Mouse (Mus musculus): ENCODE data around the gene Dok4.

DNA sequence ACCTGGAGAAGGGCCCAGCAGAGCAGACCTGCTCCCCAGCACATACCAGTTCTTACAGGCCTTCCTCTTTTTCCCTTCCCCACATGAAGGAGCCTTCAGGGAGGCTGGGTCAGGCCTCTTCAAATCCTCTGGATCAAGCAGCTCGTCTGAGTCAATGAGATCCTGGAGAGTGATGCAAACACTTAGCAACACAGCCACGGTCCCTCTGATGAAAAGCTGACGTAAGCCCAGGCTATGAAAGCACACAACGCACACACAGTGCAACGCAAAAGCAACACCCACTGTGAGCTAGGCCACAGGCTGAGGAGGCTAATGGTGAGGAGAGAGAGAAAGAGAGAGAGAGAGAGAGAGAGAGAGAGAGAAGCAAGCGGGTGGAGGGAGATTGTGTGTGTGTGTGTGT lies 51.0 kb downstream of the Dok4 start:
- TF ChIP-seq CTCF (IDR thresholded peaks at IDR 0.05; ENCODE audit: insufficient read depth, low read depth, low read length) (no peak), POLR2A (IDR thresholded peaks at IDR 0.05; ENCODE audit: insufficient read depth, low read depth, low read length) (no peak)
